In the genomic region with DNA sequence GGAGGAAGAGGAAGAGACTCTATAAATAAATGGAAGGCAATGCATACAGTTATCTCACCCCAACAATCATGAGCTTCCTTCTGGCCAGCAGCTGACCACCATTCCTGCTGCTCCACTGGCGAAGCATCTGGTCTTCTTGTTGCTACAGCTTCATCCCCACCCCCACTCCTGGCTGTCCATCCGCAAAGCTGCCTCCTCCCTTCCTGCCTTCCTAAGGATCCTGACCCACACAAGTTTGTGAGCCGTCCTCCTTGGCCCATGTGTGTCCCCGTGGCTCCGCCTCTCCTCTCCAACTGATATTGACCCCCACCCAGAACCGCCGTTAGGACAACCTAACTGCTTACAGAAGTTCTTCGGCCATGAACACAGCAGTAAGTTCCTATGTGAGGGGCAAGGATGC, we compare ENCODE assay signal across 10 mouse cellular contexts. TPM values are rescaled to one million over a fixed set of nuclear protein-coding genes. Genes with fewer than 3 reads are reported as not detected.
A peak's percentile ranks its signal among the peaks of the same experiment; 100 is the strongest.
DNase-seq lines count a peak whose midpoint lies in the region; ATAC-seq and TF ChIP-seq lines count a peak whose summit lies in the region.
"Had no signal": no experiment of that assay in that cellular context is flagged by ENCODE, and none has a peak within 500 bp of the region (broad histone marks: within the 10 kb centered on the region; RNA-seq: fewer than 3 reads in every experiment).

No protein-coding gene starts in this region.

- WGBS in hindbrain, embryonic 10.5 days: 44% methylated on average over 8 of the region's 8 CpGs
- 39% methylated on average over 8 of the region's 8 CpGs for WGBS in hindbrain, embryonic 11.5 days
- 37% methylated on average over 8 of the region's 8 CpGs for WGBS in limb, embryonic 10.5 days

- DNase-seq in hindbrain, embryonic 10.5 days (ENCODE audit: low spot score): peak; percentile 30
- no peak for DNase-seq in hindbrain, embryonic 11.5 days (ENCODE audit: low spot score)
- peak; percentile 69 for DNase-seq in embryo, embryonic 10.5 days (ENCODE audit: low spot score)
- DNase-seq in limb, embryonic 10.5 days (ENCODE audit: low spot score): no peak
- no peak for DNase-seq in thymus, postnatal 14 days
- DNase-seq in left cerebral cortex, postnatal 25 days (ENCODE audit: low spot score in 2 of 2): no peak
- no peak for DNase-seq in gastrocnemius, adult 18-20 months (ENCODE audit: low spot score)

- no peak overlapping the region for H3K4me2 ChIP-seq in hindbrain, embryonic 11.5 days (replicated peaks; ENCODE audit: low read depth, low read length)

- intact Hi-C loops in left cerebral cortex, postnatal 25 days (cut with DNase I): no loop called here

- peaks cover 74% of the 10 kb centered on the region for H3K4me1 ChIP-seq in hindbrain, embryonic 10.5 days (replicated peaks)
- H3K4me1 ChIP-seq in hindbrain, embryonic 11.5 days (replicated peaks; ENCODE audit: control insufficient read depth, insufficient read depth, low read length): peaks cover 13% of the 10 kb centered on the region
- peaks cover 84% of the 10 kb centered on the region for H3K4me1 ChIP-seq in E14TG2a.4 (replicated peaks; ENCODE audit: low read depth, low read length)
- H3K4me1 ChIP-seq in limb, embryonic 10.5 days: peaks cover 59% of the 10 kb centered on the region

- ATAC-seq in hindbrain, embryonic 11.5 days (ENCODE audit: low FRiP score): no peak
- ATAC-seq: inflammation-experienced regulatory T-cells, adult 6 months had no signal

- H3K9me3 ChIP-seq in hindbrain, embryonic 10.5 days: no peaks in the 10 kb centered on the region
- no peaks in the 10 kb centered on the region for H3K9me3 ChIP-seq in hindbrain, embryonic 11.5 days (ENCODE audit: control insufficient read depth, low read length)
- peaks cover 17% of the 10 kb centered on the region for H3K9me3 ChIP-seq in E14TG2a.4 (ENCODE audit: low read length)
- no peaks in the 10 kb centered on the region for H3K9me3 ChIP-seq in limb, embryonic 10.5 days (replicated peaks)
- H3K9me3 ChIP-seq: limb, embryonic 15.5 days had no signal

- peak overlapping the region; percentile 37; the same call in 1 of the 2 replicates for H3K4me3 ChIP-seq in hindbrain, embryonic 10.5 days
- H3K4me3 ChIP-seq in hindbrain, embryonic 11.5 days (ENCODE audit: low read depth, low read length): no peak overlapping the region
- peak overlapping the region; percentile 59; the same call in 1 of the 2 replicates for H3K4me3 ChIP-seq in E14TG2a.4 (replicated peaks; ENCODE audit: low read length)
- 0 out of 2 replicates have a peak overlapping the region, but pooled peaks have one; percentile 6 for H3K4me3 ChIP-seq in limb, embryonic 10.5 days
- H3K4me3 ChIP-seq: limb, embryonic 15.5 days had no signal

- peaks cover 15% of the 10 kb centered on the region; the same call in 1 of the 2 replicates for H3K36me3 ChIP-seq in hindbrain, embryonic 10.5 days
- no peaks in the 10 kb centered on the region for H3K36me3 ChIP-seq in hindbrain, embryonic 11.5 days (ENCODE audit: control insufficient read depth, insufficient read depth, low read length)
- H3K36me3 ChIP-seq in E14TG2a.4 (ENCODE audit: insufficient read depth, low read length): peaks cover 72% of the 10 kb centered on the region
- 0 out of 2 replicates have a peak, but pooled peaks cover 2% of the 10 kb centered on the region for H3K36me3 ChIP-seq in limb, embryonic 10.5 days
- H3K36me3 ChIP-seq: limb, embryonic 15.5 days had no signal

- no peak overlapping the region for H3K9ac ChIP-seq in hindbrain, embryonic 11.5 days (ENCODE audit: low read depth, low read length)
- H3K9ac ChIP-seq: limb, embryonic 15.5 days had no signal

- no peak for TF ChIP-seq CTCF in E14TG2a.4 (conservative IDR thresholded peaks at IDR 0.05; ENCODE audit: low read length)

- H3K27ac ChIP-seq in hindbrain, embryonic 10.5 days: peak overlapping the region; percentile 87
- H3K27ac ChIP-seq in hindbrain, embryonic 11.5 days (ENCODE audit: low read depth, low read length): no peak overlapping the region
- peak overlapping the region; percentile 79 for H3K27ac ChIP-seq in limb, embryonic 10.5 days

- no peaks in the 10 kb centered on the region for H3K27me3 ChIP-seq in hindbrain, embryonic 10.5 days (ENCODE audit: insufficient read depth, poor library complexity, severe bottlenecking)
- no peaks in the 10 kb centered on the region for H3K27me3 ChIP-seq in hindbrain, embryonic 11.5 days (ENCODE audit: control insufficient read depth, insufficient read depth, low read length)
- no peaks in the 10 kb centered on the region for H3K27me3 ChIP-seq in E14TG2a.4 (ENCODE audit: insufficient read depth, low read length)
- H3K27me3 ChIP-seq in limb, embryonic 10.5 days (ENCODE audit: low read depth, poor library complexity, severe bottlenecking): no peaks in the 10 kb centered on the region
- H3K27me3 ChIP-seq: limb, embryonic 15.5 days had no signal

RNA-seq across cellular contexts. Expression of a gene that starts 16.3 kb away (rescaled TPM):
- 147 and 167 TPM in 2 replicates for polyA plus RNA-seq in hindbrain, embryonic 10.5 days (2016; fragmentation: Nextera tagmentation; extraction: Ambion mirVana)
- polyA plus RNA-seq in hindbrain, embryonic 11.5 days (2014; fragmentation: Nextera tagmentation; extraction: Ambion mirVana): 40.4 and 48.3 TPM in 2 replicates
- 149 and 159 TPM in 2 replicates for polyA plus RNA-seq in limb, embryonic 10.5 days (2016; fragmentation: Nextera tagmentation; extraction: Ambion mirVana)
- 1 to 10 TPM; 4.0 to 5.3 TPM for total RNA-seq in left cerebral cortex, postnatal 25 days (2021)
- total RNA-seq in gastrocnemius, adult 18-20 months (2021): 1 to 10 TPM; 5.2 to 6.6 TPM

Comparison
In these comparisons a context has a peak if more than half of its experiments do, and no peak if none do; other contexts are left out.
1. DNase-seq: peak in hindbrain, embryonic 10.5 days (single experiment) and embryo, embryonic 10.5 days (single experiment); none in hindbrain, embryonic 11.5 days (single experiment), limb, embryonic 10.5 days (single experiment), thymus, postnatal 14 days (single experiment), left cerebral cortex, postnatal 25 days (0 of 2) and gastrocnemius, adult 18-20 months (single experiment).